Mouse (Mus musculus): Measurements from ENCODE around the gene Cdh18.

- no peak for TF ChIP-seq CTCF (IDR thresholded peaks at IDR 0.05; ENCODE audit: low read depth)
- no peak for TF ChIP-seq EP300 (IDR thresholded peaks at IDR 0.05; ENCODE audit: low read depth)
Observed at GRCm38 (mm10) chr15:22984647-22985046, 435.8 kb downstream of the Cdh18 start.
